Mouse (Mus musculus): ENCODE measurements at regions not wholly inside any gene's neighbourhood (a gene's known extent, or its start where the extent isn't known, plus 50 kb on each side); places are given as distances from the start of the nearest gene placed in this dataset.

- no peak for TF ChIP-seq CTCF (IDR thresholded peaks at IDR 0.05; ENCODE audit: low read depth)
- no peak for TF ChIP-seq EP300 (IDR thresholded peaks at IDR 0.05; ENCODE audit: low read depth)
Observed at GRCm38 (mm10) chr2:163142762-163143388, 55.2 kb upstream of the Gtsf1l start.

All from liver, postnatal 0 days (tissue).